Mouse (Mus musculus): Measurements from ENCODE around the gene Pak1ip1. TPM values are rescaled to one million over a fixed set of nuclear protein-coding genes. Genes with fewer than 3 reads are reported as not detected.
"Not testable (repeated sequence)": the region's sequence is repeated elsewhere in the genome, so short reads cannot be mapped to it uniquely, and the experiment has no call there.

Gene Pak1ip1
- total RNA-seq, 1 experiment, result 117 TPM

GRCm38 (mm10) chr13:40986081-40986480, 14.7 kb upstream of the Pak1ip1 start:
- Histone ChIP-seq H3K9ac (ENCODE audit: insufficient read depth, low read depth, low read length, poor library complexity, severe bottlenecking) (no peak overlapping the region), H3K4me1 (ENCODE audit: control insufficient read depth in 2 of 2, insufficient read depth in 2 of 2, low read length in 2 of 2, poor library complexity in 1 of 2) (0 out of 4 replicates have a peak, but pooled peaks cover 0 to 1% of the 10 kb centered on the region in 2 experiments), H3K27ac (ENCODE audit: insufficient read depth, low read depth, low read length, poor library complexity, severe bottlenecking) (no peak overlapping the region), H3K9me3 (ENCODE audit: control insufficient read depth, insufficient read depth, low read depth, low read length) (no peaks in the 10 kb centered on the region), H3K36me3 (ENCODE audit: control insufficient read depth, insufficient read depth, low read length, poor library complexity, severe bottlenecking) (no peaks in the 10 kb centered on the region), H3K4me3 (ENCODE audit: insufficient read depth in 1 of 2, low read depth in 1 of 2, low read length in 2 of 2, poor library complexity in 1 of 2, severe bottlenecking in 1 of 2) (no peak overlapping the region)
- DNase-seq (ENCODE audit: low read depth, low spot score), result no peak
- TF ChIP-seq MAFK (IDR thresholded peaks at IDR 0.05; ENCODE audit: insufficient read depth, low read depth, low read length) (no peak), ZC3H11A (IDR thresholded peaks at IDR 0.05; ENCODE audit: borderline replicate concordance, low read depth, low read length) (no peak), ZNF384 (IDR thresholded peaks at IDR 0.05; ENCODE audit: low read depth, low read length) (no peak), CHD2 (IDR thresholded peaks at IDR 0.05; ENCODE audit: low read depth, low read length) (no peak)
- in situ Hi-C loops (cut with MboI; ENCODE audit: low sequenced_read_pairs in 2 of 2, unreplicated experiment in 2 of 2), result no loop called here

GRCm38 (mm10) chr13:40987608-40988303, 13.1 kb upstream of the Pak1ip1 start:
- DNase-seq (ENCODE audit: low read depth, low spot score); H3K4me3 ChIP-seq (ENCODE audit: insufficient read depth in 1 of 2, low read depth in 1 of 2, low read length in 2 of 2, poor library complexity in 1 of 2, severe bottlenecking in 1 of 2); H3K9ac ChIP-seq (ENCODE audit: insufficient read depth, low read depth, low read length, poor library complexity, severe bottlenecking); H3K4me1 ChIP-seq (ENCODE audit: control insufficient read depth in 2 of 2, insufficient read depth in 2 of 2, low read length in 2 of 2, poor library complexity in 1 of 2); H3K36me3 ChIP-seq (ENCODE audit: control insufficient read depth, insufficient read depth, low read length, poor library complexity, severe bottlenecking); H3K27ac ChIP-seq (ENCODE audit: insufficient read depth, low read depth, low read length, poor library complexity, severe bottlenecking); H3K9me3 ChIP-seq (ENCODE audit: control insufficient read depth, insufficient read depth, low read depth, low read length); in situ Hi-C loops (cut with MboI; ENCODE audit: low sequenced_read_pairs in 2 of 2, unreplicated experiment in 2 of 2): not testable (repeated sequence)

- H3K9ac ChIP-seq (ENCODE audit: insufficient read depth, low read depth, low read length, poor library complexity, severe bottlenecking), result no peak overlapping the region
- H3K4me1 ChIP-seq (ENCODE audit: control insufficient read depth in 2 of 2, insufficient read depth in 2 of 2, low read length in 2 of 2, poor library complexity in 1 of 2), result no peaks in the 10 kb centered on the region
Measured at GRCm38 (mm10) chr13:40988418-40988817, 12.4 kb upstream of the Pak1ip1 start.

GRCm38 (mm10) chr13:40994487-40995263, 6.1 kb upstream of the Pak1ip1 start:
- no peaks in the 10 kb centered on the region for H3K36me3 ChIP-seq (ENCODE audit: control insufficient read depth, insufficient read depth, low read length, poor library complexity, severe bottlenecking)

More at GRCm38 (mm10) chr13:40988418-40988817, 12.4 kb upstream of the Pak1ip1 start:
- Histone ChIP-seq H3K36me3 (ENCODE audit: control insufficient read depth, insufficient read depth, low read length, poor library complexity, severe bottlenecking) (no peaks in the 10 kb centered on the region), H3K4me3 (ENCODE audit: insufficient read depth in 1 of 2, low read depth in 1 of 2, low read length in 2 of 2, poor library complexity in 1 of 2, severe bottlenecking in 1 of 2) (no peak overlapping the region), H3K9me3 (ENCODE audit: control insufficient read depth, insufficient read depth, low read depth, low read length) (no peaks in the 10 kb centered on the region), H3K27ac (ENCODE audit: insufficient read depth, low read depth, low read length, poor library complexity, severe bottlenecking) (no peak overlapping the region)
- in situ Hi-C loops (cut with MboI; ENCODE audit: low sequenced_read_pairs in 2 of 2, unreplicated experiment in 2 of 2), result no loop called here
- no peak for DNase-seq (ENCODE audit: low read depth, low spot score)
- no peak for TF ChIP-seq ZC3H11A (IDR thresholded peaks at IDR 0.05; ENCODE audit: borderline replicate concordance, low read depth, low read length)
- TF ChIP-seq MAFK (IDR thresholded peaks at IDR 0.05; ENCODE audit: insufficient read depth, low read depth, low read length), result no peak
- no peak for TF ChIP-seq CHD2 (IDR thresholded peaks at IDR 0.05; ENCODE audit: low read depth, low read length)
- TF ChIP-seq HCFC1 (IDR thresholded peaks at IDR 0.05; ENCODE audit: borderline replicate concordance, insufficient read depth, low read length), result no peak
- TF ChIP-seq ZNF384 (IDR thresholded peaks at IDR 0.05; ENCODE audit: low read depth, low read length), result no peak

DNA sequence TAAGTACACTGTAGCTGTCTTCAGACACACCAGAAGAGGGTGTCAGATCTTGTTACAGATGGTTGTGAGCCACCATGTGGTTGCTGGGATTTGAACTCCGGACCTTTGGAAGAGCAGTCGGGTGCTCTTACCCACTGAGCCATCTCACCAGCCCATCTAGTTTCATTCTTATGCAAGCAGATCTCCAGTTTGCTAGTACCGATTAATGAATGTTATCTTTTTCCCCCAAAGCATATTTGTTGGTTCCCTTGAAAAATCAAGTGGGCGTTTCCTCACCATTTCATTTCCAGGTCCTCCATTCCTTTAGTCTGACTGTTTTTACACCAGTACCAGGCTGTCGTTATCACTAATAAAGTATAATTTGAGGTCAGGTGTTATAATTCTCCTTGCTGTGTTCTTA, 2.3 kb upstream of the Pak1ip1 start:
- H3K4me3 ChIP-seq (ENCODE audit: insufficient read depth in 1 of 2, low read depth in 1 of 2, low read length in 2 of 2, poor library complexity in 1 of 2, severe bottlenecking in 1 of 2); H3K27ac ChIP-seq (ENCODE audit: insufficient read depth, low read depth, low read length, poor library complexity, severe bottlenecking); H3K36me3 ChIP-seq (ENCODE audit: control insufficient read depth, insufficient read depth, low read length, poor library complexity, severe bottlenecking); H3K9ac ChIP-seq (ENCODE audit: insufficient read depth, low read depth, low read length, poor library complexity, severe bottlenecking); DNase-seq (ENCODE audit: low read depth, low spot score); H3K4me1 ChIP-seq (ENCODE audit: control insufficient read depth in 2 of 2, insufficient read depth in 2 of 2, low read length in 2 of 2, poor library complexity in 1 of 2); H3K9me3 ChIP-seq (ENCODE audit: control insufficient read depth, insufficient read depth, low read depth, low read length); in situ Hi-C loops (cut with MboI; ENCODE audit: low sequenced_read_pairs in 2 of 2, unreplicated experiment in 2 of 2): not testable (repeated sequence)

More at GRCm38 (mm10) chr13:40994487-40995263, 6.1 kb upstream of the Pak1ip1 start:
- no peak for DNase-seq (ENCODE audit: low read depth, low spot score)
- Histone ChIP-seq H3K27ac (ENCODE audit: insufficient read depth, low read depth, low read length, poor library complexity, severe bottlenecking) (no peak overlapping the region), H3K9me3 (ENCODE audit: control insufficient read depth, insufficient read depth, low read depth, low read length) (no peaks in the 10 kb centered on the region), H3K4me1 (ENCODE audit: control insufficient read depth in 2 of 2, insufficient read depth in 2 of 2, low read length in 2 of 2, poor library complexity in 1 of 2) (peaks cover 2 to 5% of the 10 kb centered on the region in 2 experiments; a peak in 3 of 4 replicates), H3K4me3 (ENCODE audit: insufficient read depth in 1 of 2, low read depth in 1 of 2, low read length in 2 of 2, poor library complexity in 1 of 2, severe bottlenecking in 1 of 2) (no peak overlapping the region), H3K9ac (ENCODE audit: insufficient read depth, low read depth, low read length, poor library complexity, severe bottlenecking) (no peak overlapping the region)
- in situ Hi-C loops (cut with MboI; ENCODE audit: low sequenced_read_pairs in 2 of 2, unreplicated experiment in 2 of 2), result no loop called here
- TF ChIP-seq ZNF384 (IDR thresholded peaks at IDR 0.05; ENCODE audit: low read depth, low read length) (no peak), CHD2 (IDR thresholded peaks at IDR 0.05; ENCODE audit: low read depth, low read length) (no peak), ZC3H11A (IDR thresholded peaks at IDR 0.05; ENCODE audit: borderline replicate concordance, low read depth, low read length) (no peak), MAFK (IDR thresholded peaks at IDR 0.05; ENCODE audit: insufficient read depth, low read depth, low read length) (no peak), HCFC1 (IDR thresholded peaks at IDR 0.05; ENCODE audit: borderline replicate concordance, insufficient read depth, low read length) (no peak)
